Mouse (Mus musculus) CH12.LX (cell line): ENCODE results near the gene Lnx1.

Source experiments
- CHD2 ChIP-seq: IDR thresholded peaks from 2 replicates; pipeline ENCODE4 v1.6.1; 2011; ENCODE audit warnings: low read length, improper control_type of control experiment
- CTCF ChIP-seq, 2 experiments: IDR thresholded peaks in 1 of 2; conservative IDR thresholded peaks in 1 of 2; 2 replicates each; pipeline ENCODE4 v1.5.1; 2011 to 2012; ENCODE audit warnings: low read depth in 2 of 2, low read length in 2 of 2, improper control_type of control experiment in 1 of 2, inconsistent platforms in 1 of 2, mild to moderate bottlenecking in 1 of 2, moderate library complexity in 1 of 2
- E2F4 ChIP-seq: IDR thresholded peaks from 2 replicates; pipeline ENCODE4 v1.6.1; 2011; ENCODE audit warnings: low read depth, low read length, improper control_type of control experiment; ENCODE audit not compliant: insufficient replicate concordance
- EP300 ChIP-seq: IDR thresholded peaks from 2 replicates; pipeline ENCODE4 v1.6.1; 2011; ENCODE audit warnings: low read length, improper control_type of control experiment
- GABPA ChIP-seq: IDR thresholded peaks from 2 replicates; pipeline ENCODE4 v1.6.1; 2012; ENCODE audit warnings: low read depth, low read length, improper control_type of control experiment, inconsistent platforms; ENCODE audit not compliant: insufficient replicate concordance
- HCFC1 ChIP-seq: IDR thresholded peaks from 2 replicates; pipeline ENCODE4 v1.6.1; 2012; ENCODE audit warnings: low read depth, mild to moderate bottlenecking, inconsistent platforms, low read length, improper control_type of control experiment
- NRF1 ChIP-seq: IDR thresholded peaks from 2 replicates; pipeline ENCODE4 v1.6.1; 2014; ENCODE audit warnings: low read depth, mild to moderate bottlenecking, inconsistent platforms, low read length, improper control_type of control experiment, moderate library complexity
- POLR2A ChIP-seq: IDR thresholded peaks from 2 replicates; pipeline ENCODE4 v1.6.1; 2011; ENCODE audit warnings: low read depth, mild to moderate bottlenecking, improper control_type of control experiment, low read length
- SIN3A ChIP-seq: IDR thresholded peaks from 2 replicates; pipeline ENCODE4 v1.6.1; 2012; ENCODE audit warnings: low read length, improper control_type of control experiment, inconsistent platforms
- SMC3 ChIP-seq: IDR thresholded peaks from 2 replicates; pipeline ENCODE4 v1.6.1; 2011; ENCODE audit warnings: low read depth, low read length, improper control_type of control experiment
- ZC3H11A ChIP-seq: IDR thresholded peaks from 2 replicates; pipeline ENCODE4 v1.6.1; 2012; ENCODE audit warnings: low read depth, mild to moderate bottlenecking, inconsistent platforms, low read length, improper control_type of control experiment
- ZNF384 ChIP-seq: IDR thresholded peaks from 2 replicates; pipeline ENCODE4 v1.6.1; 2012; ENCODE audit warnings: low read depth, low read length, improper control_type of control experiment, inconsistent platforms

DNA sequence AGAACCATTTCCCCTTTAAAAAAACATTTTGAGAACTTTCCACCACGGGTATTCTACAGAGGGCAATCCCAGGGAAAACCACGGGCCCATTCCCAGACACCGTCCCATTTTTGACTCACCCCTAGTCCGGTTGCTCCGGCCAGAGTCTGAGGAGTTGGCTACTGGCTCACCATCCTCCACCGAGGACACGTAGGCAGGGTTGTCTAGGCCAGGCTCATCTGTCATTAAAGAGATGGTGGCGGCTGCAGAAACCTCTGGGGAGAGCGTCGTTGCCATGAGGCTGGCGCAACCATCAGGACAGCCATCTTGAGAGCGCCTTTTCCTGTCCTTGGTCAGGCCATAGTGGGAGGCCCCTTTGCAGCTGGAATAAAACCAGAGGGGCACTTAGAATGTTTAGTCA lies 74.7 kb downstream of the Lnx1 start:
- TF ChIP-seq SIN3A: no peak
- TF ChIP-seq CTCF (conservative IDR thresholded peaks at IDR 0.05 in 1 of 2, IDR thresholded peaks at IDR 0.05 in 1 of 2; ENCODE audit: low read depth in 2 of 2, low read length in 2 of 2): no peak
- no peak for TF ChIP-seq E2F4
- no peak for TF ChIP-seq GABPA
- TF ChIP-seq POLR2A: no peak
- TF ChIP-seq ZNF384: no peak
- TF ChIP-seq NRF1: no peak
- no peak for TF ChIP-seq SMC3
- TF ChIP-seq EP300: no peak
- no peak for TF ChIP-seq ZC3H11A
- TF ChIP-seq HCFC1: no peak
- no peak for TF ChIP-seq CHD2
